Mouse (Mus musculus) gastrocnemius, postnatal 14 days (tissue): ENCODE data around the gene Smim9. TPM values are rescaled to one million over a fixed set of nuclear protein-coding genes. Genes with fewer than 3 reads are reported as not detected.

Experiments
- total RNA-seq, 2 experiments: library from RNA; stranded (reverse); gene quantifications; 2 replicates each; pipeline ENCODE4 v1.2.3; 2021

Smim9 gene
- total RNA-seq, 2 experiments from 2014 or later, result not detected

Other genes starting within 250 kb of the Smim9 start
- 1 to 10 TPM; 1.3 to 1.7 TPM for gene Gab3, start 78.3 kb downstream of the Smim9 start, total RNA-seq
- gene Dkc1, start 67.9 kb downstream of the Smim9 start, total RNA-seq, result 10 to 100 TPM; 25.4 to 31.2 TPM
- gene Mpp1, start 32.8 kb downstream of the Smim9 start, total RNA-seq, result 10 to 100 TPM; 20.6 to 21.7 TPM
- gene Fundc2, start 218.6 kb upstream of the Smim9 start, total RNA-seq, result 100 to 1,000 TPM; 151 to 161 TPM
- under 1 TPM; 0.39 to 0.89 TPM for gene F8, start 218.8 kb upstream of the Smim9 start, total RNA-seq